Mouse (Mus musculus) frontal cortex, postnatal 10 days (tissue): ENCODE measurements around the gene Cfd.
A peak's percentile ranks its signal among the peaks of the same experiment; 100 is the strongest.

Experiments
- DNase-seq, 2 experiments: peaks; one replicate each; pipeline ENCODE4 v3.0.0; 2022; ENCODE audit warnings: low spot score in 2 of 2, mixed read lengths in 1 of 2

Gene Cfd

DNA sequence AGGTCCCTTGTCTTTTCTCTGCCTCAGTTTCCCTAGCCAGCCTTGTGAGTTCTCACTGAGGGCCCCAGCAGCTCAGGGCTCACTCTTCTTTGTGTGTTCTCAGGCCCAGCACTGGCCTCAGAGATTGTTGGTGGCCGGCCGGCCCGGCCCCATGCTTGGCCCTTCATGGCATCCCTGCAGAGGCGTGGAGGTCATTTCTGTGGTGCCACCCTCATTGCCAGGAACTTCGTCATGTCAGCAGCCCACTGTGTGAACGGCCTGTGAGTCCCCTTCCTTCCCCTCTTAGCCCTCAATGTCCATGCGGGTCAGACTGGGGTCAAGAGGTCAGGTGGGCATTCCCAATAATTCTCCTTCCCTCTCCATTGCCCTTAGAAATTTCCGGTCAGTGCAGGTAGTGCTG, 4.0 kb upstream of the Cfd start:
- DNase-seq: no peak

DNA sequence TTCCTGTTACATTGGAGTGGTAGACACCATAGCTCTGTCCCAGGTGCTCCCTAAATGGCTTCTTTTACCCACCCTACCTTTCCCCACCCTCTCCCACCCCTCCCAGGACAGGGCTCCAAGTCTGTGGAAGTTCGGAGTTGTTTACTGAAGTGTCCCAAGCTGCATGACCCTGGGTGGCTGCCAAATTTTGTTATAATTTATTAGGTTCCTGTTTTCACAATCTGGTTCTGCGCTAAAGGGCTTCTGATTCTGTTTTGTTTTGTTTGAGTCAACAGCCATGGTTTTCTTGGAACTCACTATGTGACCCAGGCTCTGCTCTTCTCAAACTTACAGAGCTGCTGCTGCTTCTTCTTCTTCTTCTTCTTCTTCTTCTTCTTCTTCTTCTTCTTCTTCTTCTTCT, 1.3 kb upstream of the Cfd start:
- no peak for DNase-seq

GRCm38 (mm10) chr10:79892451-79893118, 1.9 kb downstream of the Cfd start:
- peak in 1 of 2 experiments; percentile 66 for DNase-seq

DNA sequence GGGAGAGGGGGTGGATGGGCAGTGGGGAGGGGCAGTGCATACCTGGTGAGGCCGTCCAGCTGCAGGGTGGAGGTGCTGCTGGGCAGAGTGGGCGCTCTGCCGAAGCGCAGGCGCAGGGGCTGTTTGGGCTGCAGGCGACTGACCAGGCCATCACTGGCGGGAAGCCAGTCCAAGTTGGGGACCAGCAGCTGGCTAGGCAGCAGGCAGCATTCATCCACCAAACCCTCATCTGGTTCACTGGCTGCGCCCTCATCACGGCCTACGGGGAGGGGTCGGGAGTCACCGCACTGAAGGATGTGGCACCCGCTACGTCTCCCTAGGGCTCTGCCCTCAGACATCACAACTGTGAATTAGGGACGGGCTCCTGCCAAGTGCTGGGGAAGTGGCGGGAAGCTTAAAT, 5.7 kb downstream of the Cfd start:
- no peak for DNase-seq

- DNase-seq: no peak
Observed at GRCm38 (mm10) chr10:79896814-79897213, 6.2 kb downstream of the Cfd start.

- DNase-seq: no peak
Observed at GRCm38 (mm10) chr10:79897316-79898245, 6.9 kb downstream of the Cfd start.

DNA sequence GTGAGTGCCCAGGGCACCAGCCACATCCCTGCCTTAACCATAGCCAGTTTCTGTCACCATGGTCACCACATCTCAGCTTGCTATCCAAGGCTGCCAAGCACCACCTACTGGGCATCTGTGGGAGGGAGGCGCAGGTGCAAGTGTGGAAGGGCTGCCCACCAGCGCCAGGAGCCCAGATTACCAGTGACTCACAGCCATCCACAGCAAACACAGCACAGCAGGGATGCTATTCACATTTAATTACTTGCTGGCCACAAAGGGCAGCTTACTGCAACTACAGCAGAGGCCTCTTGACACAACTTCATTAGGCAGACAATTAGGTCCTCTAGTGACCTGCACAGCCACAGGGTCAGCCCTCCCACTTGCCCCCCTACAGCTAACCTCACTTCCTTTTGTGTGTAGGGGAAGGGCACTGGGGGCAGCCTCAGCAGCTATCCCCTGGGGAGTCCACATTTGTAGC, 10.3 kb downstream of the Cfd start:
- DNase-seq: peak; percentile 53 to 71

GRCm38 (mm10) chr10:79906712-79907111, 16.1 kb downstream of the Cfd start:
- no peak for DNase-seq

DNA sequence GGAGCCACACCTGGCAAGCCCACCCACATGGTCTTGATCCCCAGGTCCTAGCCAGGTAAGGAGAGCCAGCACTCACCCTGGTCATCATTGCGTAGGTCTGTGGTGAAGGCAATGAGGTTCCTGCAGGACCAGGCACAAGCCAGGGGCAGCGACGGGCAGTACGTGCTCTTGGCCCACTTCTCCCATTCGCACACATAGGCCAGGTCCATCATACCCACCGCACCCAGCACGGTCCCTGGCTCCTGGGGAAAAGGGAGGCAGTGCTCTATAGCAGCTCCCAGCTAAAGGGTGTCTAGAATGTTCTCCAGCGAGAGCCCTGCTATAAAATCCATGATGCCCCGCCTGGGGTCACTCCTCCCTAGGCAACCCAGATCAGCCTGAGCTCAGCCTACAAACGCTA, 16.8 kb downstream of the Cfd start:
- DNase-seq: no peak

DNA sequence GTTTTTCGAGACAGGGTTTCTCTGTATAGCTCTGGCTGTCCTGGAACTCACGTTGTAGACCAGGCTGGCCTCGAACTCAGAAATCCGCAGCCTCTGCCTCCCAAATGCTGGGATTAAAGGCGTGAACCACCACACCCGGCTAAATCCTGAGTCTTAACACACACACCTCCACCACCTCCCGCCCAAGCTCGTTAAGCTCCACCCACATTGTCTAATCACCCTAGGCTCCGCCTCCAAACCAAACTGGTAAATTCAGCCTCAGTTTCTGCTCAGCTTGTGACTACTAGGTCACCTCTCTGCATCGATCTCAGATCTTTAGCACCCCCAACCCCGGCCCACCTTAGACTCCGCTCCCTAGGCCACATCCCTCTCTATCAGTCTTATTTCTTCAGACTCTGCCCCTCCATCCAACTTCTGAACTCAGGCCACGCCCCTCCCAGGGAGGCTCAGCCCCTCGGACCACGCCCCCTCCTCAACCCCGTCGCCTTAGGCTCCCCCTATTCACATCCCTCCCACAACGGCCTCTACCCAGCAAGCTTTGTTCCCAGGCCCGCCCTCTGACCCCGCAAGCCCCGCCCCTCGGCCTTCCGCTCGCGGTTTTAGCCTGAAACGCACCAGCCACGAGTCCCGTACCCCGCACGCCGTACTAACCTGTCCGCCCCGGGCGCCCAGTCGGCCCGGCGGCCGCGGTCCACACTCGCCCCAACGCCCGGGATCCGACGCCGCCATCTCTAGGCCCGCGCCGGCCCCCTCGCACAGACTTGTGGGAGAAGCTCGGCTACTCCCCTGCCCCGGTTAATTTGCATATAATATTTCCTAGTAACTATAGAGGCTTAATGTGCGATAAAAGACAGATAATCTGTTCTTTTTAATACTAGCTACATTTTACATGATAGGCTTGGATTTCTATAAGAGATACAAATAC, 17.8 kb downstream of the Cfd start, which contains the start of gene Med16:
Gene Med16 (minus strand): TSS at position 757 of the 925 bp plus-strand sequence.
- peak; percentile 95 for DNase-seq

GRCm38 (mm10) chr10:79909092-79909922, 18.7 kb downstream of the Cfd start:
- DNase-seq: no peak

- DNase-seq: no peak
Observed at GRCm38 (mm10) chr10:79910556-79910955, 19.9 kb downstream of the Cfd start, which contains the start of gene Gm26602. Gene Gm26602, plus strand, starts transcription at chr10:79910856.

DNA sequence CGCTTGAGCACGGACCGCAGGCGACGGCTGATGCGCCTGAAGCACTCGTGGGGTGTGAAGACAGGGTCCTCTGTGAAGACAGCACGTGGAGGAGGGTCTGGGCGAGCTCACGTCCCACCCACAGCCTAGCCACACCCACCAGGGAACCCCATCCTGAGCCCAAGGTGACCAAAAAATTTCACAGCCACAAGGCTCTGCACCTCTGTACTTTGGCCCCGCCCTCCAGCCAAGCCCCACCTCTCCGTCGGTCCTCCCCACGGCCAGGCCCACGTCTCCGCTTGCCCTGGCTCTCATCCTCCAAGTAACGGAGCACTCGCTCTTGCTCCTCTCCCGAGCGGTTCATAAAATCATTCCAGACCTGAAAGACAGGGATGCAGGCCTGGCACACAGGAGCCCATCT, 21.8 kb downstream of the Cfd start:
- DNase-seq: no peak

DNA sequence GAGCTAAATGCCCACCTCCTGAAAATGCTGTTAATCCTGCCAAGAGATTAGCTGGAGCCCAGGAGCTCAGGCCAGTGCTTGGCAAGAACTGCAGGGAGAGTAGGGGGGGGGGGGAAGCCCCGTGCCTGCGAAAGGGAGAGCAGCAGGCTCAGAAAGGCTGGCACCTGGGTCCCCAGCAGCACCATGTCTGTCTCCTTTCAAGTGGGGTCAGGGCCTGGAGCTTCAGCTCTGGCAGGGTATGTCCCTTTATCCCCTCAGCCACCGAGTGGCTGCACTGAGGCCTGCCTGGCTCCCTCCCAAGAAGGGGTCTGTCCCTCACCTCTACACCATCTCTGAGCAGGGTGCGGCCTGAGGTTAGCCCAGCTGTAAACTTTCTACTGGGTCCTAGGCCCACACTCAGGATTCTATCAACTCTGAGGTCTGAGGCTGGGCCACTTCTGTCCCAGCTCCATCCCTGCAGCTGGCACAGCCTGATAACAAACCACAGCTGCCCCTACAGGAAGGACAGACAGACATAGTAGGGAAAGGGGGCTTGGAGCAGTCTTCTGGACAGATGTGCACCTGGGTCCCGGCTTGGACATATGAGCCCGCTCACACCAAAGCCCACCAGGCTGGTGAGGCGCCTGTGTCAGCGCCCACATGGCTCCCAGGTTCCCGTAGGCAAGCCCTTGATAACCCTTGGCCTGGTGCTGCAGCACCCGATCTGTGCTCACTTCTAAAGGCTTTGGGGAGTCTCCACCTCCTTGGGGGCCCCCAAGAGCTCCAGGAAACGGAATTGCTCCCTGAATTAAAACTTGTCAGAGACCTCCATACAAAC, 23.7 kb downstream of the Cfd start:
- DNase-seq: no peak

DNA sequence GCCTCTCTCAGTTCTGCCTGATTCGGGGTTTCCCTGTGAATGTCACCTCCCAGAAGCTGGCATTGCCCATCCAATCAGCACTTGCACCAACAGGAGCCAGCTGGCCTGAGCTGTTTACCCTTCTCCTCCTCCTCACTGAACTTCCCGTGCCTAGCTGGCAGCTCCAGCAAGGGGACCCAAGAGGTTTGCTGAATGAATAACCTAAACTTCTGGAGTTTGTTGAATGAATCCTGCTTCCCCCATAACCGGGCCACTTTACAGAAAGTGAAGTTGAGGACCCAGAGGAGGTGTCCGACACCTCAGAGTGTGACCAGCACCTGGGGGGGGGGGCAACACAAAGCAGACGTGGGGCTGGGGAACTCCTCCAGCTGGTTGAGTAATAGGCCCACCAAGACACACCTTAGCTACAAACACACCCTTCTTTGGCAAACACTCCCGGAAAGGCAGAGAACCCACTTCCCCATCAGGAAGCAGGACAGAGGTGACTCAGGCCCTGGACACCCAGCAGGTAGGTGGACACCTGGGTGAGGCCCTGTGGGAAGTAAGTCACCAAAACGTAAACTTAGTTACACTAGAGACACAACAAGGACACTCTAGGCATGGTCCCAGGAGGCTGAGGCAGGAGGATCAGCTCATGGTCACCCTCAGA, 24.4 kb downstream of the Cfd start:
- DNase-seq: no peak

- DNase-seq: no peak
Observed at GRCm38 (mm10) chr10:79916081-79916480, 25.4 kb downstream of the Cfd start.

DNA sequence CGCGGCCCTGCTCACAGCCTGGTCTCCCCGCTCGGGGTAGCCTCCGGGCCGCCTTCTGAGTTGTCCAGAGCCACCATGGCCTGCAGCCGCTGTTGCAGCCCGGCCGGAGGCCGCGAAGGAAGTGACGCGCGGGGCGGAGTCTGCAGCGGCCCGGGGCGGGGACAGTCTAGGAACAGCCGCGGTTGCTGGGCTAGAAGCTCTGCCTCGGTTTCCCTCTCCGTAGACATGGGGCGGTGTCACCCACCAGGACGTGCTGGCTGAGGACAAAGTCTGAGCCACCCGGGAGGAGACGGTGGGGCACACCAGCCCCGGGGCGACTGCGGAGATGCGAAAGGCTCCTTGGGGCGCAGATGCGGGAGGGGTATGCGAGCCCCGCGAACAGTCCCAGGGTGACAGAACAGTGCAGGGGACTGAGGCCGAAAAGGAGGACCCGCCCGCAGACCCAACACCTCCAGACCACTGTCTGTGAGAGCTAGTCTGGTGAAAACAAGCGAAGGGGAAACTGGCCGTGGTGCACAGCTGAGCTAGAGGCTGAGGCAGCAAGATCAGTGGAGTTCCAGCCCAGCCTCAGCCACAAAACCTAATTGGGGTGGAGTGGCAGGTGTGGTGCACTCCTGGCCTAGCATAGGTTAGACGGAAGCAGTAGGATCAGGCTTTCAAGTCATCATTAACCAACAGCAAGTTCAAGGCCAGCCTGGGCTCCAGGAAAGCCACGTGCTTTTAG, 26.3 kb downstream of the Cfd start, which contains the start of gene Kiss1r:
Gene Kiss1r (plus strand): TSS at position 164 of the 724 bp plus-strand sequence.
- DNase-seq: peak; percentile 65 to 82

DNA sequence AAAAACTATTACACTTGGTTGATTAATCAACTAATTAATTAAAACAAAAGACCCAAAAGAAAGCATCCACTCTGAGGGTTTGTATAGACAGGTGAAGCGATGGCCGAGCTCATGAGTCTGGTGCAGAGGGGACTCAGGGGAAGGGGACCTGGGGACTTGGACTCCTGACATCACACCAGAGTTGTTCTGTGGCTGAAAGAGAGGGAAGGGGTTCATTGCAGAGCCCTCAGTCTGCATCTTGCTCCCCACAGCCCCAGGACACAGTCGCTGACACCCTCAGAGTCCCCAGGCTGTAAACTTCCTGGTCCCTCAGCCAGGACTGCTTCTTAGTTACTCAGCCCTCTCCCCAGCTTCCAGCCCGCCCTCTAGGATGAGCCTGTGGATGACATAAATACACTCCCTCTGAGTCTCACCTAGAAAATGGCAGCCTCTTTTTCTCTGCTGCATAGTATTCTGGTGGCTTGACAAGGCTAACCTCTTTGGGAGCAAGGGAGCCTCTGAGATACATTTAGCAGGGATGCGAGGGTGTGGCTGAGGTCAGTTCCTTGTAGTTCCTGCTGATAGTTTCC, 27.0 kb downstream of the Cfd start:
- DNase-seq: no peak
